Mouse (Mus musculus): ENCODE measurements around the gene Rabep2. TPM values are rescaled to one million over a fixed set of nuclear protein-coding genes. Genes with fewer than 3 reads are reported as not detected.

The Rabep2 gene
- polyA plus RNA-seq, 1 experiment from 2014 or later = 33.7 TPM

GRCm38 (mm10) chr7:126467834-126468627 is 39.5 kb downstream of the Rabep2 start:
- Histone ChIP-seq H3K27ac (replicated peaks) (no peak overlapping the region), H3K4me1 (peaks cover 29% of the 10 kb centered on the region), H3K36me3 (replicated peaks) (peaks cover 75% of the 10 kb centered on the region), H3K27me3 (replicated peaks; ENCODE audit: low read depth, poor library complexity, severe bottlenecking) (0 out of 2 replicates have a peak, but pooled peaks cover under 1% of the 10 kb centered on the region), H3K4me3 (no peak overlapping the region), H3K9me3 (no peaks in the 10 kb centered on the region)
- WGBS = 93% methylated on average over 18 of the region's 18 CpGs
- DNase-seq (ENCODE audit: low spot score) = no peak

- peaks cover 25% of the 10 kb centered on the region for H3K4me1 ChIP-seq
- 84% methylated on average over 6 of the region's 6 CpGs for WGBS
- H3K9me3 ChIP-seq = no peaks in the 10 kb centered on the region
- H3K27ac ChIP-seq (replicated peaks) = no peak overlapping the region
- no peaks in the 10 kb centered on the region for H3K27me3 ChIP-seq (replicated peaks; ENCODE audit: low read depth, poor library complexity, severe bottlenecking)
- H3K36me3 ChIP-seq (replicated peaks) = peaks cover 77% of the 10 kb centered on the region
- no peak for DNase-seq (ENCODE audit: low spot score)
- no peak overlapping the region for H3K4me3 ChIP-seq
Observed at GRCm38 (mm10) chr7:126470077-126470476, 41.5 kb downstream of the Rabep2 start.

- WGBS = 91% methylated on average over 5 of the region's 5 CpGs
- DNase-seq (ENCODE audit: low spot score) = no peak
- no peaks in the 10 kb centered on the region for H3K9me3 ChIP-seq
- H3K27ac ChIP-seq (replicated peaks) = no peak overlapping the region
- H3K36me3 ChIP-seq (replicated peaks) = peaks cover 69% of the 10 kb centered on the region
- no peak overlapping the region for H3K4me3 ChIP-seq
- H3K4me1 ChIP-seq = peaks cover 26% of the 10 kb centered on the region
- no peaks in the 10 kb centered on the region for H3K27me3 ChIP-seq (replicated peaks; ENCODE audit: low read depth, poor library complexity, severe bottlenecking)
Observed at GRCm38 (mm10) chr7:126471361-126471760, 42.8 kb downstream of the Rabep2 start.

- Histone ChIP-seq H3K9me3 (no peaks in the 10 kb centered on the region), H3K27me3 (replicated peaks; ENCODE audit: low read depth, poor library complexity, severe bottlenecking) (no peaks in the 10 kb centered on the region), H3K36me3 (replicated peaks) (peaks cover 64% of the 10 kb centered on the region), H3K27ac (replicated peaks) (no peak overlapping the region), H3K4me3 (no peak overlapping the region; the same call in 1 of the 2 replicates), H3K4me1 (peaks cover 26% of the 10 kb centered on the region)
- 93% methylated on average over 4 of the region's 4 CpGs for WGBS
- no peak for DNase-seq (ENCODE audit: low spot score)
Observed at GRCm38 (mm10) chr7:126471853-126472252, 43.3 kb downstream of the Rabep2 start.

GRCm38 (mm10) chr7:126472306-126472705 is 43.7 kb downstream of the Rabep2 start:
- 91% methylated on average over 13 of the region's 13 CpGs for WGBS
- Histone ChIP-seq H3K9me3 (no peaks in the 10 kb centered on the region), H3K4me1 (peaks cover 26% of the 10 kb centered on the region), H3K27ac (replicated peaks) (no peak overlapping the region), H3K27me3 (replicated peaks; ENCODE audit: low read depth, poor library complexity, severe bottlenecking) (no peaks in the 10 kb centered on the region), H3K36me3 (replicated peaks) (peaks cover 59% of the 10 kb centered on the region), H3K4me3 (0 out of 2 replicates have a peak overlapping the region, but pooled peaks have one; percentile 6)
- no peak for DNase-seq (ENCODE audit: low spot score)

- Histone ChIP-seq H3K36me3 (replicated peaks) (peaks cover 55% of the 10 kb centered on the region), H3K9me3 (no peaks in the 10 kb centered on the region), H3K27me3 (replicated peaks; ENCODE audit: low read depth, poor library complexity, severe bottlenecking) (no peaks in the 10 kb centered on the region), H3K4me1 (peaks cover 26% of the 10 kb centered on the region), H3K27ac (replicated peaks) (no peak overlapping the region), H3K4me3 (0 out of 2 replicates have a peak overlapping the region, but pooled peaks have one; percentile 6)
- WGBS = 94% methylated on average over 16 of the region's 16 CpGs
- no peak for DNase-seq (ENCODE audit: low spot score)
Observed at GRCm38 (mm10) chr7:126472713-126473112, 44.2 kb downstream of the Rabep2 start.

- 88% methylated on average over 9 of the region's 9 CpGs for WGBS
- H3K4me1 ChIP-seq = peaks cover 26% of the 10 kb centered on the region
- no peaks in the 10 kb centered on the region for H3K27me3 ChIP-seq (replicated peaks; ENCODE audit: low read depth, poor library complexity, severe bottlenecking)
- peaks cover 46% of the 10 kb centered on the region for H3K36me3 ChIP-seq (replicated peaks)
- no peak overlapping the region for H3K27ac ChIP-seq (replicated peaks)
- DNase-seq (ENCODE audit: low spot score) = no peak
- H3K9me3 ChIP-seq = no peaks in the 10 kb centered on the region
- H3K4me3 ChIP-seq = peak overlapping the region; percentile 97
Observed at GRCm38 (mm10) chr7:126473470-126474086, 45.0 kb downstream of the Rabep2 start.

- Histone ChIP-seq H3K36me3 (replicated peaks) (peaks cover 37% of the 10 kb centered on the region), H3K9me3 (no peaks in the 10 kb centered on the region)
- WGBS = 4% methylated on average over 27 of the region's 27 CpGs
Observed at GRCm38 (mm10) chr7:126474486-126474955, 46.0 kb downstream of the Rabep2 start.

GRCm38 (mm10) chr7:126474993-126475581 is 46.5 kb downstream of the Rabep2 start, which contains the start of gene Sh2b1:
TSS of gene Sh2b1 (minus strand) at chr7:126475424.
- peak within 1 kb of the TSS; percentile 97 for H3K27ac ChIP-seq (replicated peaks)
- no peaks in the 10 kb centered on the region for H3K9me3 ChIP-seq
- under 1% methylated on average over 53 of the region's 53 CpGs for WGBS
- peaks cover 26% of the 10 kb centered on the region for H3K4me1 ChIP-seq
- H3K36me3 ChIP-seq (replicated peaks) = peaks cover 31% of the 10 kb centered on the region
- no peaks in the 10 kb centered on the region for H3K27me3 ChIP-seq (replicated peaks; ENCODE audit: low read depth, poor library complexity, severe bottlenecking)
- peak within 1 kb of the TSS; percentile 97 for H3K4me3 ChIP-seq
- DNase-seq (ENCODE audit: low spot score) = peak; percentile 92

More at GRCm38 (mm10) chr7:126474486-126474955, 46.0 kb downstream of the Rabep2 start:
- Histone ChIP-seq H3K4me3 (peak overlapping the region; percentile 97), H3K27ac (replicated peaks) (peak overlapping the region; percentile 97), H3K4me1 (peaks cover 26% of the 10 kb centered on the region), H3K27me3 (replicated peaks; ENCODE audit: low read depth, poor library complexity, severe bottlenecking) (no peaks in the 10 kb centered on the region)
- DNase-seq (ENCODE audit: low spot score) = no peak

- DNase-seq (ENCODE audit: low spot score) = no peak
- Histone ChIP-seq H3K4me1 (peaks cover 11% of the 10 kb centered on the region), H3K27ac (replicated peaks) (no peak overlapping the region), H3K36me3 (replicated peaks) (no peaks in the 10 kb centered on the region), H3K9me3 (peaks cover 3% of the 10 kb centered on the region; the same call in 1 of the 2 replicates), H3K27me3 (replicated peaks; ENCODE audit: low read depth, poor library complexity, severe bottlenecking) (no peaks in the 10 kb centered on the region), H3K4me3 (no peak overlapping the region; the same call in 1 of the 2 replicates)
- WGBS = 27% methylated on average over 5 of the region's 5 CpGs
Observed at GRCm38 (mm10) chr7:126481699-126482098, 53.1 kb downstream of the Rabep2 start.

- under 1% methylated on average over 23 of the region's 23 CpGs for WGBS
- Histone ChIP-seq H3K36me3 (replicated peaks) (no peaks in the 10 kb centered on the region), H3K4me1 (peaks cover 11% of the 10 kb centered on the region), H3K27ac (replicated peaks) (peak overlapping the region; percentile 73), H3K27me3 (replicated peaks; ENCODE audit: low read depth, poor library complexity, severe bottlenecking) (no peaks in the 10 kb centered on the region), H3K4me3 (peak overlapping the region; percentile 54), H3K9me3 (peaks cover 3% of the 10 kb centered on the region; the same call in 1 of the 2 replicates)
- DNase-seq (ENCODE audit: low spot score) = peak; percentile 93
Observed at GRCm38 (mm10) chr7:126482392-126482871, 53.9 kb downstream of the Rabep2 start.

- Histone ChIP-seq H3K4me1 (peaks cover 21% of the 10 kb centered on the region), H3K27ac (replicated peaks) (peak within 1 kb of the TSS; percentile 82), H3K9me3 (no peaks in the 10 kb centered on the region), H3K4me3 (peak within 1 kb of the TSS; percentile 81), H3K27me3 (replicated peaks; ENCODE audit: low read depth, poor library complexity, severe bottlenecking) (no peaks in the 10 kb centered on the region), H3K36me3 (replicated peaks) (peaks cover 38% of the 10 kb centered on the region)
- peak; percentile 98 for DNase-seq (ENCODE audit: low spot score)
- WGBS = under 1% methylated on average over 32 of the region's 32 CpGs
Observed at GRCm38 (mm10) chr7:126487052-126487483, 58.5 kb downstream of the Rabep2 start, which contains the start of gene Tufm. TSS of gene Tufm (plus strand) at chr7:126487361.

Measured in embryonic facial prominence, embryonic 10.5 days (tissue).